Mouse (Mus musculus) lung, adult 2 months (tissue): ENCODE results near the gene BC052040.

Experiments used
- CTCF ChIP-seq: fragments of 200-500 bp; IDR thresholded peaks from 2 replicates; pipeline ENCODE4 v1.5.1; 2011; ENCODE audit warnings: mild to moderate bottlenecking, low read length, control low read depth; ENCODE audit not compliant: insufficient read depth
- POLR2A ChIP-seq: fragments of 200-500 bp; IDR thresholded peaks from 2 replicates; pipeline ENCODE4 v1.6.1; 2011; ENCODE audit warnings: low read depth, mild to moderate bottlenecking, control low read depth, low read length, borderline replicate concordance; ENCODE audit errors: extremely low read depth

GRCm38 (mm10) chr2:115628471-115628870 is 47.0 kb downstream of the BC052040 start:
- TF ChIP-seq CTCF (no peak), POLR2A (no peak)
